Mouse (Mus musculus) ES-E14 (cell line): ENCODE data around the gene Gm28778. TPM values are rescaled to one million over a fixed set of nuclear protein-coding genes. Genes with fewer than 3 reads are reported as not detected.

Experiments used
- DNase-seq: peaks from one replicate; pipeline ENCODE4 v3.0.0-alpha.2; 2013; ENCODE audit warnings: low read depth, low spot score
- H3K27ac ChIP-seq: 2 replicates; pipeline ENCODE4 v1.5.1; 2012; ENCODE audit warnings: low read depth, mild to moderate bottlenecking, low read length, moderate library complexity, mixed read lengths; ENCODE audit not compliant: poor library complexity, insufficient read depth, severe bottlenecking
- H3K36me3 ChIP-seq: 2 replicates; pipeline ENCODE4 v1.6.1; 2012; ENCODE audit warnings: mild to moderate bottlenecking, low read length, moderate library complexity, mixed read lengths; ENCODE audit not compliant: control insufficient read depth, poor library complexity, insufficient read depth, severe bottlenecking
- H3K4me1 ChIP-seq, 2 experiments: fragments of 150-350 bp in 1 of 2; sonication (generic) in 1 of 2; 2 replicates each; pipeline ENCODE4 v1.6.1; 2012; ENCODE audit warnings: low read length in 2 of 2, mild to moderate bottlenecking in 1 of 2, mixed read lengths in 1 of 2; ENCODE audit not compliant: control insufficient read depth in 2 of 2, insufficient read depth in 2 of 2, poor library complexity in 1 of 2
- H3K4me3 ChIP-seq, 2 experiments: fragments of 150-350 bp in 1 of 2; sonication (generic) in 1 of 2; 2 replicates each; pipeline ENCODE4 v1.5.1; 2012; ENCODE audit warnings: low read length in 2 of 2, low read depth in 1 of 2, mild to moderate bottlenecking in 1 of 2, mixed read lengths in 1 of 2; ENCODE audit not compliant: insufficient read depth in 1 of 2, poor library complexity in 1 of 2, severe bottlenecking in 1 of 2
- H3K9ac ChIP-seq: 2 replicates; pipeline ENCODE4 v1.6.1; 2012; ENCODE audit warnings: low read depth, mild to moderate bottlenecking, low read length, mixed read lengths; ENCODE audit not compliant: poor library complexity, insufficient read depth, severe bottlenecking
- H3K9me3 ChIP-seq: fragments of 150-350 bp; sonication (generic); 2 replicates; pipeline ENCODE4 v1.6.1; 2012; ENCODE audit warnings: low read depth, mild to moderate bottlenecking, low read length; ENCODE audit not compliant: control insufficient read depth, insufficient read depth
- CHD2 ChIP-seq: IDR thresholded peaks from 2 replicates; pipeline ENCODE4 v1.6.1; 2014; ENCODE audit warnings: mild to moderate bottlenecking, low read depth, low read length, inconsistent platforms
- HCFC1 ChIP-seq: IDR thresholded peaks from 2 replicates; pipeline ENCODE4 v1.6.1; 2012; ENCODE audit warnings: low read length, inconsistent platforms, borderline replicate concordance; ENCODE audit not compliant: insufficient read depth
- MAFK ChIP-seq: IDR thresholded peaks from 2 replicates; pipeline ENCODE4 v1.6.1; 2014; ENCODE audit warnings: mild to moderate bottlenecking, low read depth, low read length, inconsistent platforms; ENCODE audit not compliant: insufficient read depth
- ZC3H11A ChIP-seq: IDR thresholded peaks from 2 replicates; pipeline ENCODE4 v1.6.1; 2012; ENCODE audit warnings: low read depth, mild to moderate bottlenecking, inconsistent platforms, low read length, borderline replicate concordance
- ZNF384 ChIP-seq: IDR thresholded peaks from 2 replicates; pipeline ENCODE4 v1.6.1; 2012; ENCODE audit warnings: low read depth, low read length, inconsistent platforms
- in situ Hi-C, 2 experiments: fragments of 600-800 bp; cut with MboI; formaldehyde crosslinking; loops; one replicate each; pipeline ENCODE4 v1.15.1; 2025; ENCODE audit warnings: low sequenced_read_pairs in 2 of 2, inconsistent platforms in 1 of 2; ENCODE audit not compliant: unreplicated experiment in 2 of 2
- total RNA-seq: library from RNA; depleted of rRNA; stranded (reverse); fragments of 300-350 nt; gene quantifications from 2 replicates; pipeline ENCODE4 v1.2.3, GENCODE M21; 2012

Gene Gm28778
- total RNA-seq, 1 experiment, result 0.85 TPM

DNA sequence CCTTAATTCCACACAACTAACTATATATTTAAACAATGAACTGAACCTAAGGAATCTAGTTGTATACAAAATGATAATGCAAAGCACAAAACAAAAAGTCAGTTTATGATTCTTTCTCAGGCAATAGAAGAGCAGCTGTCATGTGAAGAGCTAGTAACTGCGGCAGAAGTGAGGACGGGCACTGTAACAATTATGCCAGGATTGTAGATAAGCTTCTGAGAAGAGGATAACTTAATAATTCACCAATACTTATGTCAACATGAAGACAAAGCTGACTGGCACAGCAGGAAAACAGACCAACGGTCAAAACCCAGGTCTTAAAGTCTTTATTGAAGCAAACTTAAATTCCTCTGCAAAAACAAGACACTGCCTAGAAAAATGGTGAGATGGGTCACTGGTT, 5.7 kb upstream of the Gm28778 start:
- TF ChIP-seq ZNF384 (no peak), MAFK (no peak), ZC3H11A (no peak), HCFC1 (no peak), CHD2 (no peak)
- no peak overlapping the region for H3K4me3 ChIP-seq
- no peak overlapping the region for H3K27ac ChIP-seq
- no peaks in the 10 kb centered on the region for H3K36me3 ChIP-seq
- no peak for DNase-seq
- in situ Hi-C loops, result no loop called here
- no peaks in the 10 kb centered on the region for H3K9me3 ChIP-seq
- peaks cover 0 to 3% of the 10 kb centered on the region in 2 experiments; a peak in 1 of 4 replicates for H3K4me1 ChIP-seq
- no peak overlapping the region for H3K9ac ChIP-seq

DNA sequence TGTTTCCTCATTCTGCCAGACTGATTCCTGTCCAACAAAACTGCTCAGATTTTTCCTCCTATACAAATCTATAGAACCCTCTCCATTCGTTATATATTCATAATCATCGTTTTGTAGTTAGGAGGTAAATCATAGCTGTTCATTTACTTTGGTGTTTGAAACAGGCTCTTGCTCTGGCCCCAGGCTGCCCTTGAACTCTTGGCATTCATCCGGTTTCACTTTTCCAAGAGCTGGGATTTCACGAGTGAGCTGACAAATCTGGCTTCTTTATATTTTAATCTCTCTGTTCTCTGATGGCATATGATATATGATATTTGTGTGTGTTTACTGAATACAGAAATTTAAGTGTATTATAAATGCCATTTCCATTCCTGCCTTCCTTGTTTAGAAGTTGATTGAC, 3.6 kb downstream of the Gm28778 start:
- no peak for DNase-seq
- H3K4me1 ChIP-seq, result no peaks in the 10 kb centered on the region
- H3K9me3 ChIP-seq, result no peaks in the 10 kb centered on the region
- TF ChIP-seq ZC3H11A, result no peak
- TF ChIP-seq ZNF384, result no peak
- TF ChIP-seq HCFC1, result no peak
- no peak for TF ChIP-seq CHD2
- TF ChIP-seq MAFK, result no peak
- H3K4me3 ChIP-seq, result no peak overlapping the region
- no peak overlapping the region for H3K27ac ChIP-seq
- H3K36me3 ChIP-seq, result peaks cover 2% of the 10 kb centered on the region
- H3K9ac ChIP-seq, result no peak overlapping the region
- in situ Hi-C loops, result no loop called here

DNA sequence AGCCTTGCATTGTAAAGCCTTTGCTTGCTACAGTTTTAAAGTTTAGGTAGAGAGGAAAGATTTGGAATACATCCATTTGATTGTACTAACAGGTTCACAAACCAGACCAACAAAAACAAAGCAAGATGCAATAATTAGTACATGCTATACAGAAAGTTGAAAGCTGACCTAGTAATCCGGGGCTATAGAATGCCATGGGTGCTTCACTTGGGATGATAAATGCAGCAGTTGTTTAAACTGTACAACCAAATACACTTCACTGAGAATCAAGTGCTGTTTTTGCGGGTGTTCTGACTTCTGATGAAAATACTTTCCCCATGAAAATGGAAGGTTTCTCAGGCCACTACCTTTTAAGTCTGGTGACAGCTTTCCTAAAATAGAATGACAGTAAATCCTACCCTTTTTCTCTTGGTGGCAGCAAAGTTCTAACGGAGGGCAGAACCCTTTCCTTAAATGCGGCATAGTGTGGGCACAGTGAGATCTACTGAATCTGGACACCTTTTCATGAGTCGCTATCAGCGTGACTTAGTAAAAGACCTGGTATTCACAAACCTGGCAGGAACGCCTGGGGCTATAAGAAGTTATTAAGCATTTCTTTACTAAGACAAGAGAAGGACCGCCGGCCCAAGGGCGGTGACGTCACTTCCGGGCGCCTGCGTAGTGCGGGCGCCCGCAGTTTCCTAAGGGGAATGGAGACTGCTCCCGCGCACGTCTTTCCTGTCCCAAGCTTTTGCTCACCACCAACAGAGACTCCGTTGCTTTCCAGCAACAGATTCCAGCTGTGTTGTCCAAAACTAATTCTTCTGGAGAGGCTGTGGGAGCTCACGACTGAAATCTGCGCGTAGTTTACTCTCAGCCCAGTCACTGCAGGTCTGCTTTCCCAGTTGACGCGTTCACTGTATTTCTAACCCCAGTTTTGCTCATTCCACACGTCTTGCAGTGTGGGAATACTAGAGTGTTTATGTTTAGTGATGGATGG, 16.4 kb downstream of the Gm28778 start, which contains the start of gene Osgepl1:
Gene Osgepl1, plus strand, starts transcription at position 636 of the 979 bp plus-strand sequence.
- H3K36me3 ChIP-seq, result no peaks in the 10 kb centered on the region
- TF ChIP-seq ZNF384, result no peak
- TF ChIP-seq CHD2, result no peak
- TF ChIP-seq HCFC1, result peak; percentile 57; the same call in 1 of the 2 replicates
- TF ChIP-seq ZC3H11A, result no peak
- in situ Hi-C loops, result no loop called here

DNA sequence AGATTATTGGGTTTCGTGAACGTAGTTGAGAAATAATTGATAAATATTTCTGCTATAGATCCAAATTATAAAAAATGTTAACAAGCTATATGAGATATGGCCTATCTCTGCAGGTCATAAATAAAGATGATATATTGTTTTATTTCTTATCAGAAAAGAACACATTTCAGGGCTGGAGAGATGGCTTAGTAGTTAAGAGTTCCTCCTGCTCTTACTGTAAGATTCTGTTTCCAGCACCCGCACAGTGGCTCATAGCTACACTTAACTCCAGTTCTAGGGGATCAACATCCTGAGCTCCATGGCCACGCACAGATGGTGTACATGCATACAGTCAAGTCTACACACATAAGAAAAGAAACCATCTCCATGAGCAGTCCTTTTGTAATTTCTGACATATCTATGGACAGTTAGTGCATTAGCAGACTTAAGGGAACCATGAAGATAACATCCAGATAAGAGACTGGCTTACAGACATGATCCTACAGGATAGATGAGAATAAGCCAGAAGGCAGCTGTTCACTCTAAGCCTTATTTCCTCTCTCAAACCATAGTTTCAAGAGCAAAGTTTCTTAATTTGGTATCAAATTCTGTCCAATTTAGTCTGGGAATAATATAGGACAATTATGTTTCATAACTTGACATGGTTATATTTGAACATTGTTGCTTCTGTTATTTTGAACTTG, 24.9 kb downstream of the Gm28778 start:
- DNase-seq, result no peak
- no peaks in the 10 kb centered on the region; the same call in 1 of the 2 replicates for H3K36me3 ChIP-seq
- H3K4me3 ChIP-seq, result no peak overlapping the region
- H3K4me1 ChIP-seq, result no peaks in the 10 kb centered on the region
- H3K9me3 ChIP-seq, result no peaks in the 10 kb centered on the region
- no peak for TF ChIP-seq MAFK
- TF ChIP-seq ZNF384, result no peak
- TF ChIP-seq HCFC1, result no peak
- no peak for TF ChIP-seq CHD2
- no peak for TF ChIP-seq ZC3H11A
- no peak overlapping the region for H3K9ac ChIP-seq
- H3K27ac ChIP-seq, result no peak overlapping the region
- in situ Hi-C loops, result no loop called here

More for the DNA sequence above, 16.4 kb downstream of the Gm28778 start, which contains the start of gene Osgepl1:
- peaks cover 0 to 4% of the 10 kb centered on the region in 2 experiments; a peak in 1 of 4 replicates for H3K4me1 ChIP-seq
- H3K4me3 ChIP-seq, result peak within 1 kb of the TSS; percentile 84 to 86
- peak; percentile 60 for DNase-seq
- H3K9ac ChIP-seq, result peak within 1 kb of the TSS; percentile 90
- no peak within 1 kb of the TSS for H3K27ac ChIP-seq
- no peaks in the 10 kb centered on the region for H3K9me3 ChIP-seq
